Mouse (Mus musculus): ENCODE results near the gene Negr1.

GRCm38 (mm10) chr3:156871641-156872196 lies 310.1 kb downstream of the Negr1 start:
- TF ChIP-seq MEF2A (IDR thresholded peaks at IDR 0.05; ENCODE audit: borderline replicate concordance, low read depth, low read length): no peak
- no peak for TF ChIP-seq KAT2A (IDR thresholded peaks at IDR 0.05; ENCODE audit: insufficient replicate concordance, low read length)
- TF ChIP-seq HCFC1 (IDR thresholded peaks at IDR 0.05; ENCODE audit: low read depth, low read length): no peak
- TF ChIP-seq UBTF (IDR thresholded peaks at IDR 0.05; ENCODE audit: low read depth, low read length): no peak
- TF ChIP-seq ETS1 (conservative IDR thresholded peaks at IDR 0.05; ENCODE audit: low read depth, low read length): no peak
- TF ChIP-seq USF1 (IDR thresholded peaks at IDR 0.05; ENCODE audit: low read depth, low read length): no peak
- no peak for TF ChIP-seq ZNF384 (IDR thresholded peaks at IDR 0.05; ENCODE audit: low read depth, low read length)
- TF ChIP-seq CTCF (conservative IDR thresholded peaks at IDR 0.05 in 1 of 2, IDR thresholded peaks at IDR 0.05 in 1 of 2; ENCODE audit: low read depth in 2 of 2, low read length in 2 of 2): peak; percentile 51 to 65
- TF ChIP-seq ELF1 (IDR thresholded peaks at IDR 0.05; ENCODE audit: low read depth, low read length): no peak
- peak; percentile 67 for TF ChIP-seq RAD21 (IDR thresholded peaks at IDR 0.05; ENCODE audit: low read depth, low read length)
